8 mouse cellular contexts compared by ENCODE assay signal in genomic region chr2:113397340-113398019, GRCm38 (mm10).
DNase-seq lines count a peak whose midpoint lies in the region; ATAC-seq lines count a peak whose summit lies in the region.

No protein-coding gene starts in this region.

- H3K4me1 ChIP-seq in hindbrain, embryonic 15.5 days (replicated peaks), result no peaks in the 10 kb centered on the region; the same call in 1 of the 2 replicates
- H3K4me1 ChIP-seq in hindbrain, embryonic 12.5 days, result no peaks in the 10 kb centered on the region; the same call in 1 of the 2 replicates
- H3K4me1 ChIP-seq in forebrain, embryonic 16.5 days (replicated peaks; ENCODE audit: control insufficient read depth, insufficient read depth, low read length), result peaks cover 5% of the 10 kb centered on the region; the same call in 1 of the 2 replicates
- 0 out of 2 replicates have a peak, but pooled peaks cover 4% of the 10 kb centered on the region for H3K4me1 ChIP-seq in limb, embryonic 11.5 days (ENCODE audit: control insufficient read depth, insufficient read depth, low read length)

- DNase-seq in adrenal gland, adult (ENCODE audit: inconsistent age in 2 of 2, low spot score in 1 of 2), result peak; percentile 35 to 70
- peak; percentile 68 for DNase-seq in heart, postnatal 4 days
- DNase-seq in limb, embryonic 11.5 days (ENCODE audit: low spot score), result peak; percentile 73

- H3K4me2 ChIP-seq in hindbrain, embryonic 15.5 days, result no peak overlapping the region
- no peak overlapping the region for H3K4me2 ChIP-seq in hindbrain, embryonic 12.5 days (replicated peaks)
- no peak overlapping the region for H3K4me2 ChIP-seq in forebrain, embryonic 16.5 days (ENCODE audit: low read length)
- H3K4me2 ChIP-seq in limb, embryonic 11.5 days (ENCODE audit: low read depth, severe bottlenecking), result no peak overlapping the region; the same call in 1 of the 2 replicates

- H3K9ac ChIP-seq in hindbrain, embryonic 15.5 days, result no peak overlapping the region
- no peak overlapping the region for H3K9ac ChIP-seq in hindbrain, embryonic 12.5 days
- no peak overlapping the region for H3K9ac ChIP-seq in forebrain, embryonic 16.5 days (replicated peaks; ENCODE audit: low read depth, low read length)
- no peak overlapping the region for H3K9ac ChIP-seq in limb, embryonic 11.5 days (ENCODE audit: low read length)

- no peaks in the 10 kb centered on the region for H3K36me3 ChIP-seq in hindbrain, embryonic 15.5 days
- no peaks in the 10 kb centered on the region for H3K36me3 ChIP-seq in hindbrain, embryonic 12.5 days
- no peaks in the 10 kb centered on the region for H3K36me3 ChIP-seq in forebrain, embryonic 16.5 days (ENCODE audit: control insufficient read depth, insufficient read depth)
- no peaks in the 10 kb centered on the region for H3K36me3 ChIP-seq in limb, embryonic 11.5 days (ENCODE audit: control insufficient read depth, insufficient read depth, low read length)

- no peaks in the 10 kb centered on the region for H3K9me3 ChIP-seq in hindbrain, embryonic 15.5 days
- no peaks in the 10 kb centered on the region for H3K9me3 ChIP-seq in hindbrain, embryonic 12.5 days (replicated peaks)
- no peaks in the 10 kb centered on the region for H3K9me3 ChIP-seq in forebrain, embryonic 16.5 days (ENCODE audit: control insufficient read depth, low read length)
- H3K9me3 ChIP-seq in limb, embryonic 11.5 days (ENCODE audit: control insufficient read depth, low read length), result no peaks in the 10 kb centered on the region

- H3K4me3 ChIP-seq in hindbrain, embryonic 15.5 days, result no peak overlapping the region
- H3K4me3 ChIP-seq in hindbrain, embryonic 12.5 days, result no peak overlapping the region
- no peak overlapping the region for H3K4me3 ChIP-seq in forebrain, embryonic 16.5 days (replicated peaks; ENCODE audit: low read length)
- no peak overlapping the region for H3K4me3 ChIP-seq in limb, embryonic 11.5 days (ENCODE audit: low read depth, low read length)

- no peaks in the 10 kb centered on the region for H3K27me3 ChIP-seq in hindbrain, embryonic 15.5 days
- H3K27me3 ChIP-seq in hindbrain, embryonic 12.5 days, result no peaks in the 10 kb centered on the region
- H3K27me3 ChIP-seq in forebrain, embryonic 16.5 days (replicated peaks; ENCODE audit: control insufficient read depth, insufficient read depth, low read length), result no peaks in the 10 kb centered on the region
- no peaks in the 10 kb centered on the region for H3K27me3 ChIP-seq in limb, embryonic 11.5 days (ENCODE audit: control insufficient read depth, insufficient read depth, low read length)

- 40% methylated on average over 7 of the region's 7 CpGs for WGBS in hindbrain, embryonic 15.5 days
- WGBS in hindbrain, embryonic 12.5 days, result 53% methylated on average over 7 of the region's 7 CpGs
- WGBS in forebrain, embryonic 16.5 days, result 29% methylated on average over 7 of the region's 7 CpGs
- 8% methylated on average over 7 of the region's 7 CpGs for WGBS in limb, embryonic 11.5 days

- no peak overlapping the region for H3K27ac ChIP-seq in hindbrain, embryonic 15.5 days (replicated peaks)
- H3K27ac ChIP-seq in hindbrain, embryonic 12.5 days, result no peak overlapping the region
- no peak overlapping the region for H3K27ac ChIP-seq in forebrain, embryonic 16.5 days (ENCODE audit: low read length)
- H3K27ac ChIP-seq in limb, embryonic 11.5 days (replicated peaks; ENCODE audit: low read depth, low read length), result peak overlapping the region; percentile 77

- ATAC-seq in hindbrain, embryonic 15.5 days (ENCODE audit: low FRiP score, low read depth), result 0 out of 2 replicates have a peak, but pooled peaks have one; percentile 48
- no peak for ATAC-seq in hindbrain, embryonic 12.5 days (ENCODE audit: low FRiP score)
- peak; percentile 71; the same call in 1 of the 2 replicates for ATAC-seq in forebrain, embryonic 16.5 days
- ATAC-seq in limb, embryonic 11.5 days (ENCODE audit: insufficient number of reproducible peaks, low FRiP score, low TSS enrichment, low read depth), result 0 out of 2 replicates have a peak, but pooled peaks have one; percentile 55
- peak; percentile 92 for ATAC-seq in megakaryocyte progenitor cell, adult 5-6 weeks (replicated peaks; ENCODE audit: poor library complexity)
- no peak for ATAC-seq in erythroid progenitor cell, adult 5-6 weeks (replicated peaks; ENCODE audit: low FRiP score, poor library complexity, severe bottlenecking)

Comparison
In these comparisons a context has a peak if more than half of its experiments do, and no peak if none do; other contexts are left out.
1. ATAC-seq: peak in hindbrain, embryonic 15.5 days (single experiment), forebrain, embryonic 16.5 days (single experiment), limb, embryonic 11.5 days (single experiment) and megakaryocyte progenitor cell, adult 5-6 weeks (single experiment); none in hindbrain, embryonic 12.5 days (single experiment) and erythroid progenitor cell, adult 5-6 weeks (single experiment).
2. Peak in every context shown above with its lines, with median percentiles within 50 percentile points of each other: DNase-seq.